Comparison of ENCODE assay signal across 16 mouse cellular contexts in the genomic region with DNA sequence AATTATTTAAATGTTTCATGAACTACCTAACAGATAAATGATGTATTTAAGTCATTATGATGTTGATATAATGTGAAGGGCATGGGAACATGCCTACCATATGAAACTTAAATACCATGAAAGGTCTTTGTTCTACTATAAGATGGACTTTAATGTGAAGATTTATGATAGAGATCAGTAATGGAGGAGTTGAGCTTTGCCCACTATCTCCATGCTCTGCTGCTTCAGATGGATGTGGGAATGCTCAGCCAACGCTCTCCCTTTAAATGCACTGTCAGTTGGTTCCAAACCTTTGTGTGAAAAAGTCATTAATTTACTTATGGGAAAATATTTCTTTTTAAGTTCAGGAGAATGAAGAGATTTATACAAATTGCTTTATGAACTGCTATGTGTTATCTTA.
"Had no signal": no experiment of that assay in that cellular context is flagged by ENCODE, and none has a peak within 500 bp of the region (broad histone marks: within the 10 kb centered on the region; RNA-seq: fewer than 3 reads in every experiment).

No protein-coding gene starts in this region.

- H3K36me3 ChIP-seq: neural tube, embryonic 13.5 days; neural tube, embryonic 15.5 days; stomach, embryonic 15.5 days had no signal

- H3K4me2 ChIP-seq: neural tube, embryonic 13.5 days; neural tube, embryonic 15.5 days; stomach, embryonic 15.5 days had no signal

- H3K4me3 ChIP-seq: neural tube, embryonic 13.5 days; neural tube, embryonic 15.5 days; stomach, embryonic 15.5 days had no signal

- H3K9me3 ChIP-seq: neural tube, embryonic 13.5 days; neural tube, embryonic 15.5 days; stomach, embryonic 15.5 days had no signal

- H3K4me1 ChIP-seq: neural tube, embryonic 13.5 days; neural tube, embryonic 15.5 days; stomach, embryonic 15.5 days had no signal

- H3K9ac ChIP-seq: neural tube, embryonic 13.5 days; neural tube, embryonic 15.5 days; stomach, embryonic 15.5 days had no signal

- H3K27me3 ChIP-seq: neural tube, embryonic 13.5 days; neural tube, embryonic 15.5 days; stomach, embryonic 15.5 days had no signal

- DNase-seq: retina, postnatal 1 day; right cerebral cortex, adult 18-20 months; right cerebral cortex, postnatal 14 days; right cerebral cortex, postnatal 25 days; right cerebral cortex, postnatal 4 days; spleen, adult 18-20 months; thymus, adult 18-20 months; thymus, adult 2 months; thymus, postnatal 14 days; thymus, postnatal 25 days; thymus, postnatal 36 days; thymus, postnatal 4 days had no signal

- H3K27ac ChIP-seq: neural tube, embryonic 13.5 days; neural tube, embryonic 15.5 days; stomach, embryonic 15.5 days; stomach, postnatal 0 days had no signal
